Mouse (Mus musculus) erythroblast, adult 5-6 weeks (primary cell): ENCODE measurements around the gene Tnip1. TPM values are rescaled to one million over a fixed set of nuclear protein-coding genes. Genes with fewer than 3 reads are reported as not detected.
A peak's percentile ranks its signal among the peaks of the same experiment; 100 is the strongest.
"Not testable (repeated sequence)": the region's sequence is repeated elsewhere in the genome, so short reads cannot be mapped to it uniquely, and the experiment has no call there.

Experiments used
- ATAC-seq: replicated peaks from 2 replicates; pipeline ENCODE4 v1.8.0; 2016; ENCODE audit warnings: moderate number of reproducible peaks, mild to moderate bottlenecking, moderate TSS enrichment, inconsistent platforms; ENCODE audit not compliant: poor library complexity, low FRiP score, severe bottlenecking
- total RNA-seq, 2 experiments: library from RNA; stranded (forward) in 1 of 2; stranded (reverse) in 1 of 2; fragments of 150-400 nt in 1 of 2; fragments of 200-764, 138-1000 nt in 1 of 2; gene quantifications; 2 replicates each; pipeline versions ENCODE4 v1.2.3 to v1.2.4; 2015 to 2017; ENCODE audit warnings: low replicate concordance in 2 of 2

Tnip1 gene
- total RNA-seq, 2 experiments from 2014 or later, result 13.6 to 20.5 TPM

DNA sequence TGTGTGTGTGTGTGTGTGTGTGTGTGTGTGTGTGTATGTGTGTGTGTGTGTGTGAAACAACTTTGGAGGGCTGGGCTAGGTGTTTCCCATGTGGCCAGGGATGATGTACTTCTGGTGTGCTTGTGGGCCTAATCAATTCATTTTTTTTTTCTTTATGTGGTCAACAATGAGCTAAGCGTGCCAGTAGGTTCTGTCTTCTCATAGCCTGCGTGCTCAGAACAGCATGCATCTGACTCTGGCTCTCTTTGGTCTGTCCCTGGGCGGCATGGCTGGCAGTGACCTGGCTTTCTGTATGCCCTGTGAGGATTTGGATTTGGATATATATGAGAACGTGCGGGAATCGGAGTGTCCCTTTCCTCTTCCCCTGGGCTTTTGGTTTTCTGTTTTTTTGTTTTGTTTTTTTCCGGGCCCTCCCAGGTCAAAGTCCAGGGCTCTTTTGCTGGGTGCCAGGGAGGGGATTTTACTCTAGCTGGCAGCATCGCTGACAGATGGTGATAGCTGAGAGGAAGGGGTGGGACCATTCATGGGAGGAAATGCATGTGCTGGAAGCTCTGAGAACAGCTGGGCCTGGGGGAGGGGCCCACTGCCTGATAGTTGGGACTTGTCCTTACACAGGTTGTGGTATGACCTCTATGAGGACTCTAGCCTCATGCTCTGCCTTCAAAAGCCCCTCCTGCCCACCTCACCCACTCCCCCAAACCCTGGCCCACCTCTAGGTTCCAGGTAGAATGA is 10.9 kb upstream of the Tnip1 start:
- no peak for ATAC-seq

DNA sequence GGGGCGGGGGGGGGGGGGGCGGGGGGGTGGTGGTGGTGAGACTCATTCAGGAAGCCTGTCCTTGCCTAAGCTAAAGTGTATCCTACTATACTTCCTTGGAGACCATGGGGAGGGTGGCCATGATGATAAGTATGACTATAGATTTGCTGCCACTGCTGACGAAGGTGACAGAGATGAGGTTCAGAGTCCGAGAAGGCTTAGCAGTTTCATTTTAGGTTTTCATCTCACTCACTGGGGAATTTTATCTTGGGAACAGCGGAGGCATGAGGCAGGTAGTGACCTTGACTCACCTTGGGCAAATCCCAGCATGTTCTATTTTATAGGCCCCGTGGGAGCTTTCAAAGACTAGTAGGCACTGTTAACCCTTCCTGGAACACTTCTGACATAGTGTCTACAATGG is 10.1 kb upstream of the Tnip1 start:
- ATAC-seq, result no peak

DNA sequence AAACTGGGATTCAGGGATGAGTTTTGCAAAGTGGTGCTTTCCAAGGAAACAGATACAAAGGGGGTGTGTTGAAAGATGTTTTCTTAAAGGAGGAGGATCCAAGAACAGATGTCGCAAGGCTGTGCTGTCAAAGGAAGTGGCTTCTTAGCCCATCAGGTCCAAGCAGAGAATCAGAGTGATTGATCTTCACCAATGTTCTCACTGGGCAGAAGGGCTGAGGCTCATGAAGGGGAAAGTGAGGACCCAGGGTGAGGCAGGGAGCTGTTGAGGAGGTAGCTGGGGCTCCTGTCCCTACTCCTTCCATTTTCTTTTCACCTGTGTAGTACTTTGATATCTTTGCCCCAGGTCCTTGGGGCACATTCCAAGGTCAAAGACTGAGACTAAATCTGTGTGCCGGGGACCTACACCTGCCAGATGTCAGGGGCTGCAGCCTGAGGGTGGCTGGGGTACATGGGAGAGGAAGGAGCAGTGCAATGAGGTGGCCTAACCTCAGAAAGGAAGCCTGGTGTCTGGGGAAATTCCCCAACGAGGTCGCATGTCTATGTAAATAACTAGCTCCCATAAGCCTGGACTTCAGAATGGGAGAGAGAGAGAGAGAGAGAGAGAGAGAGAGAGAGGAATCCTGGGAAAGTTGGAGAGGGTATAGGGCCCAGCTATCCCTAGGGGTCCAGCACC is 9.5 kb upstream of the Tnip1 start:
- ATAC-seq, result no peak

DNA sequence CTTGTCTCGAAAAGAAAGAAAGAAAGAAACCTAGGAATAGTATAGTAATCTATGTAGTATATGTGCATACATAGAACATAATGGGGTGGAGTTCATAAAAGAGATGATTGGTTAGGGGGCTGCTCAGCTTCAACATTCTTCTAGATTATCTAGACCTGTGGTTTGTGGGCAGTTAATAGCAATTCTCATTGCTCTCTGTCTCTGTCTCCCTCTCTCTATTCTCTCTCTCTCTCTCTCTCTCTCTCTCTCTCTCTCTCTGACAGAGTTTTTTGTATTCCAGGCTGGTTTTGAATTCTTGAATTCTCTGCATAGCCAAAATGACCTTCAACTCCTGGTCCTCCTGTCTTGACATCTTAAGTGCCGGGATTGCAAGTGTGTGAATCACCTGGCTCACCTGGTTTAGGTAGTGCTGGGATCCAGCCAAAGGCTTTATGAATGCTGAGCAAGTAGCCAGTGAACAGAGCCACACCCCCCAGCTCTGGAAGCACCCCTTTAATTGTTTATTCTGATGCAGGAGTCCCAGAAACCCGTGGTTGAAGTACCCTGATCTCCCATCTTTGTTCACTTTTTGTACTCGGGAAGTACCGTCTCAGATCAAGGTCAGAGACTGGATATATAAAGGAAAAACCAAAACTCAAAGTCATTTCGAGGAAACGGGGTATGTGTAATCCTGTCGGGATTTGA is 8.8 kb upstream of the Tnip1 start:
- ATAC-seq, result no peak

DNA sequence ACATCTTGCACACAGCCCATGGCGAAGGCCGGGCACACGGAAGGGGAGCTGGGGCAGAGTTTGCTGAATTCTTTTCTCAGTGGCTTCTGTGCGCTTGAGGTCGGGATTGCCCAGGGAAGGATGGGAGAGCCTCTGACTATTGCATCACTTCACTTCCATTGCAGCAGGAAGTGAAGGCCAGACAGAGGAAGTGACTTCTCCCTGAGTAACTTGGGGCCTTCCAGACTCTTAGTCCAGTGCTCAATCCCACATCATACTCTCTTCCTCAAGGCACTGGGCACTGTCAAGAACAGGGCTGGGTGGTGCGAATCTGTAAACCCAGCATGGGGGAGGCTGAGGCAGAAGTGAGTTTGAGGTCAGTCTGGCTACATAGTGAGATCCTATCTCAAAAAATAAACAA is 2.5 kb upstream of the Tnip1 start:
- ATAC-seq, result no peak

DNA sequence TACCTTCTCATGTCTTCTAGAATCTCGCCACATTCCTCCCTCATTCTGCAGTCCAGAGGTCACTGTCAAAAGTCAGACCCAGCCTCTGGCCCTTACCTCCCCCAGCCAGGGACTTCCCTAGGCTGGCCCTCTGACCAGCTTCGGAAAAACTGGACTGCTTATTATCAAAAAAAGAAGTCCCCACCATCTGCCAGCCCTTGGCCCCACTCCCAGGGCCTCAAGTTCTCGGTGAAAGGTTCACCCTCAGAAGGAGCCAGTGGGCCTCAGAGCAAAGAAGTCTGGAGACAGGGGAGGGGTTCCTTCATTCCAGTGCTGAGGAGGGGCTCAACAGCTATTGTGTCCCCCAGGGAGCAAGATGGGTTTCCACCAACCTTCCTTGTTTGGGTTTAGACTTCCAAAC is 796 bp downstream of the Tnip1 start:
- 0 out of 2 replicates have a peak, but pooled peaks have one; percentile 22 for ATAC-seq

DNA sequence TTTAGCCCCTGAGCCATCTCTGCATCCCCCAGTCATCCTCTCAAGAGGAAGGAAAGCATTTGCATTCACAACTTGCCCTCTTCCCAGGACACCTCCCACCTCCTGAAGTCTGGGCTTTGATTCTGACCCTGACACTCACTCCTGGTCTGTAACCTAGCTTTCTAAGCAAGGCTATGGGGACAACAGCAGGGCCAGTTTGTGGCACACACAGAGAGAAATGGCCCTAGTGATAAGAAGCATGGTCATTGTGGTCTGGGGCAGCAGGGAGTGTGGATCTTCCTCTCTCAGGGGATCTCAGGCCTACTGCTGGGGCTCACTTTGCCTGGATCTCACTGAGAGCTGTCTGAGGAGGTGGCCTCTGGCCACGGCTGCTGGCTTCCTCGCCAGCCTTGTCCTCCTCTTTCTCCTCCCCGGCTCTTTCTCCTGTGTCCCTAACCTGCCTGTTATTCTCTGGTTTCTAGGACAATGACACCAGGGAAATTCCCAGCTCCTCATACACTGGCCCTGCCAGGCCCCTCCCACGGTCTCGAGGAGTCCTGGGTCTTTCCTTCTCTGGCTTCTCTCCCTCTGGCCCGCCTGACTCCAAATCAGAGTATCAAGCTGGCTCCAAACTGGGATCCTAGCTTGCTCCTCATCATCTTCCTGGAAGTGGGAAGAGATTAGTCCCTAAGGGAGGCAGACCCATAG is 1.4 kb downstream of the Tnip1 start:
- ATAC-seq, result no peak

DNA sequence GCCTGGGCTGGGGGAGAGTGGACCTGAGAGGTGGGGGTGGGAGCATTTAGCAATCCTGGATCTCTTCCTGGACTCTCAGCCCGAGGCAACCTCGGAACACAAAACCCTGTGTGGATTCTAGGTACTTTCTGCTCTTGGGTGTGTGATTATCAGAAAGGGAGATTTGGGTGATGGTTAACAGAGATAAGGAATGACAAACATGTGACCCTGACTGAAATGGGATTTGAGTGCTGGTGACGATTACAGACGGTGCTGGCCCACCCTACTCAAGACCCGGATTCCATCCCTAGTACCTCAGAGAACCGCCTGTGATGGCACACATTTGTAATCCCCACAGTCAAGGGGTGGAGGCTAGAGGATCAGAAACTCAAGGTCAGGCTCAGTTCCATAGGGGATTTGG is 2.5 kb downstream of the Tnip1 start:
- no peak for ATAC-seq

DNA sequence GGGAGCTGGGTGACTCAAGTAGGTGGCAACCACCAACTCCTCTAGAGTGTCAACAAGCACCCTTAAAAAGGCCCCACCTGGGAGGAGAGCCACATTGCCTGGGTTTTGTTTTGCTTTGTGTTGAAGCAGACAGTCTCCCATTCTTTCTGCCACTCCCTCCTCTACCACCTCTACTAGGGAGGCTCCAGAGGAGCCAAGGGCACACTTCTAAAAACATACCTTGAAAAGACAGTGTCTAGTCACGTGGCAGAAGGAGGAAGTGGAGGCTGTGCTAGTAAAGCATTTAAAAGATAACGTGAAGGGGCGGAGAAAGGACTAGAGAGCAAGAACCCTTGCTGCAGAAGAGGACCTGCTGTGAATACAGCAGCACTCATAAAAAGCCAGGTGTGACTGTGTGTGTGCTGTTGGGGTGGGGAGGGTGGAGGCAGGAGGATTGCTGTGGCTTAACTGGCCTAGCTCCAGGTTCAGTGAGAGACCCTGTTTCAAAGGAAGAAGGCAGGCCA is 4.1 kb downstream of the Tnip1 start:
- no peak for ATAC-seq

DNA sequence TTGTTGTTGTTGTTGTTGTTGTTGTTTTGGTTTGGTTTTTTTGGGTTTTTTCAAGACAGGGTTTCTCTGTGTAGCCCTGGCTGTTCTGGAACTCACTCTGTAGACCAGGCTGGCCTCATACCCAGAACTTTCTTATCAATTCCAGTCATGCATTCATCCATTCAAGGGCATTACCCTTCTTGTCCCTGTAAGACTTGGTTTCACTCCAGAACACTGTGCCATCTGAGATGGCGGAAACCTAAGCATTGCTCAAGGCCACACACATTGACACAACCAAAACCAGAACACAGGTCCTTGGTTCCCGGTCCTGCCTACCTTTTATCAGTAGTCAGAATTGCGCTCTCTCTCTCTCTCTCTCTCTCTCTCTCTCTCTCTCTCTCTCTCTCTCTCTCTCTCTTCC is 5.0 kb downstream of the Tnip1 start:
- ATAC-seq, result not testable (repeated sequence)

DNA sequence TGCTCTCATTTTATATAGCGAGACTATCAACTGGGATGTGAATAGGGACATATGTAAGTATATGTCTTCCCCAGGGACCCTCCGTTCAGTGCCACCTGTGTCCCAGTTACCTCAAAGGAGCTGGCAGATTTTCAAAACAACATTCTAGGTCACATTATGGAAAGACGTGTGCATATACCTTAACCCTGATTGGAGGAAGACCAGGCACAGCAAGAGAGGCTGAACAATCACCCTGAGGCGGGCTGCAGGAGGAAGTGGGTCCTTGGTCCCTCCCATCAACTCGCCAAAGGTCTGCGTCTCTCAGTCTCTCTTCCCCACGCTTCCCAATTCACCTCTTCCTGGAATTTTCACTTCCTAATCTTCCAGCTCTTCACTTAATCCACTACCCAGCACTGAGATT is 5.8 kb downstream of the Tnip1 start:
- ATAC-seq, result no peak

DNA sequence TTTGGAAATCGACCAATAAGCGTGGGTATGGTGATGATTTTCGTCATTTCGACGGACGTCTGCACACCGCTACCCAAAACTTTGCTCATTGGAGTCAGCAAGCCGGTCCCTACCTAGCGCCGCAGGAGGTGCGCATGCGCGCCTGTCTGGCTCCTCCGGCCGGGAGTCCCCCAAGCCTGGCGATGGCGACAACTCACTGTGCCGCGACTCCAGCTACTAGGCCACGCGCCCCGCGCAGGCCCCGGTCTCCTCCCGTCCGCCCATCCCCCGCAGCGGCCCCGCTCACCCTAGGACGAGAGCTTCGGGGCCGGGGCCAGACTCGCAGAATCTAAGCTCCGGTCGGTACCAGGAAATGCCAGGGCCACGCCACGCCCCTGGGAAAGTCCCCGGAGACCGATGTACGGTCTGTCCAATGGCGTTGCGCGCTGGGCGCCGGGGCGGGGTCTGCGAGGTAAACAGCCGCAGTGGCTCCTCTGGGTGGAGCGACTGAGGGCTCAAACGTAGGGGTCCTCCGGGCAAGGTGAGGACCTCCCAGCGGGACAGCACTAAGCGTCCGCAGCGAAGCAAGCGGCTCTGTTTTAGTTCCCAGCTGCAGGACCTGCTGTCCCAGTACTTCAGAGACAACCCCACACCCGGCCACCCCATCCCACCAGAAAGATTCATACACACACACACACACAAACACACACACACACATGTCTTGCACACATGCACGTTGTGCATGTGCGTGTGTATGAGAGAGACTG is 6.8 kb downstream of the Tnip1 start:
- peak; percentile 97 for ATAC-seq

DNA sequence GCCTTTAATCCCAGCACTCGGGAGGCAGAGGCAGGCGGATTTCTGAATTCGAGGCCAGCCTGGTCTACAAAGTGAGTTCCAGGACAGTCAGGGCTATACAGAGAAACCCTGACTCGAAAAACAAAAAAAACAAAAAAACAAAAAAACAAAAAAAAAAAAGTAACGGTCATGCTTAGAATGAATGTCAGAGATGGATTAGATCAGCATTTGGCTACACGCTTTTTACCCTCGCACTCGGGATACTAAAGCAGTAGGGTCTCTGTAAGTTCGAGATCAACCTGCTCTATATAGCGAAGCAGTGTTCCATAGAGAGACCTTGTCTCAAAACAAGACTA is 7.3 kb downstream of the Tnip1 start:
- ATAC-seq, result not testable (repeated sequence)

DNA sequence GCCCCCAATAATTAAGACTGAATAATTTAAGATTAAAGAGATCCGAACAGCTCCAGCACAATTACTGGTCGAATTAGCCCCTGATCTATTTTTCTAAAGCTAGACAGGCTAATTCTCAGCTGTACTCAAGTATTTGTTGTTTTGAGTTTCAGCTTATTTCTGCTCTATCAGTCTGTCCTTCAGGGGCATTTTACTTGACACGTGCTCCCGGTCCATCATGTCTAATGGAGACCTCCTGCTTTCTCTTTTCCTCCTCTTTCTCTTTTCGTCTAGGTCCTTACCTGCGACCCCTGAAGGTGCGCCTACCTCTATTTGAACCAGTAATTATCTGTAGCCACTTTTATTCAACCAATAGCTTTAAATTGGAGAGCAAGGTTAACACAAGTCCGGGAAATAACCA is 8.0 kb downstream of the Tnip1 start:
- no peak for ATAC-seq

DNA sequence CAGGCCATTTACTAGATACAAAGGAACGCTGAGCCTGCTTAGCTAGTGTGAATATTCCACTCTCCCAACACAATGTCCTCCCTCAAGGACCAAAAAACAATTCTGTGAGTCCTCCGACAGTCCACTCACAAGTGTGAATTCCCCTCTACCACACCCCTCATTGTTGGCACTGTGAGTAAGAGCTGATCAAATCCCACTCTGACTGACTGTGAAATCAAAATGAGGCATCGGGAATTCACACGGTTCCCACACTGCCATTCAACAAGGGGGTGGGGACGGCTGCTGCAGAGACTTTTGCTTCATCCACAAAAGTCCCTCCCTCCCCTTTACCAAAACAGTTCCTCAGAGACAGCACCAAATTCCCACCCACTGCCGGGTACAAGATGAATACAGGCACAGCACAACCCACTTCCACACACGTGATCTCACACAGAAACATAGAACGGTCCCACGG is 8.7 kb downstream of the Tnip1 start:
- no peak for ATAC-seq

DNA sequence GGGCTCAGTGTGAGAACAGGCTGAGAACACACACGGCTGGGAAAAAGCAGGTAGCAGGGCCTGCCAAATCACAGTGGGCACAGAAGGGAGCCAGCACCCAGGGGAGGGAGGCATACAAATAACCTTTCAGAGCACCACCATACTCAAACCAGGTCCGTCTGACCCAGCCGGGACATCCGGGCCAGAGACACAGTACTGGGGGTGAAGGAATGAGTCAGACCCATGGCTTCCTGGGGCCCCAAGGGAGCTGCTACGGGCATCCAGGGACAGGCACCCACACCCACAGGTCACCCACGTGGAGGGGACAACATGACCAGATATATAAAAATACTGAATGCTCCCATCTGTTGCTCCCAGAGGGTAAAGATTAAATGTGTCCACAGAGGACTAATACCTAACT is 10.1 kb downstream of the Tnip1 start:
- no peak for ATAC-seq

DNA sequence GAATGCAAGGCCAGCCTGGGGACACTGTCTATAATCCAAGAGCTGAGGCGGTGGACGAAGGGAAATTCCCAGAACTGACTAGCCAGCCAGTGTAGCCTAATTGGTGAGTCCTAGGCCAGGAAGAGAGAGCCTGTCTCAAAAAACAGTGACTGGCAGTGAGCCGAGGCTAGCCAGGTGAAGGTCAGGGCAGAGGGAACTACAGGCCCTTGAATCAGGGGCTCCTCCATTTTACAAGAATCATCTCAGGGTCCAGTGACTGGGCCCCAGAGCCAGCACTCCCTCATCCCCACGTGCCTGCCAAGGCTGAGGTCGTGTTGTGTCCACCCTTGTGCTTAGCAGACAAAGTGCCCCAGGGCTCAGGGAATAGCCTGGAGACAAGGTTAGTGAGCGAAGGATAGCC is 12.0 kb downstream of the Tnip1 start:
- no peak for ATAC-seq

DNA sequence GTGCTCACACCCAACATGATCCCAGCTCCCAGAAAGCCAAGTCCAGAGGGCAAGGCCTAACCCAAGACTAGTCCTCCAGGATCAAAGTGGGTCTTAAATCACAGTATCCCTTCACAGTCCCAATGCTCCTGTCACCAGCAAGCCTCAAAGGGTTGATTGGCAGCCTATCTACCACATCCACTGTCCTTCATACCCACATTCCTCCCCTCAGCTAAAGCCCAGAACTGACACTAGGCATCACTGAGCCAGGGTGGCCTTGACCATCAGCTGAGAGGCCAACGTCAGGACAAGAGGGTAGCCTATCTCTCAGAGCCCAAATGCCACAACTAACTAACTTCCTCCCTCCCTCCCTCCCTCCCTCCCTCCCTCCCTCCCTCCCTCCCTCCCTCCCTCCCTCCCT is 13.0 kb downstream of the Tnip1 start:
- no peak for ATAC-seq

DNA sequence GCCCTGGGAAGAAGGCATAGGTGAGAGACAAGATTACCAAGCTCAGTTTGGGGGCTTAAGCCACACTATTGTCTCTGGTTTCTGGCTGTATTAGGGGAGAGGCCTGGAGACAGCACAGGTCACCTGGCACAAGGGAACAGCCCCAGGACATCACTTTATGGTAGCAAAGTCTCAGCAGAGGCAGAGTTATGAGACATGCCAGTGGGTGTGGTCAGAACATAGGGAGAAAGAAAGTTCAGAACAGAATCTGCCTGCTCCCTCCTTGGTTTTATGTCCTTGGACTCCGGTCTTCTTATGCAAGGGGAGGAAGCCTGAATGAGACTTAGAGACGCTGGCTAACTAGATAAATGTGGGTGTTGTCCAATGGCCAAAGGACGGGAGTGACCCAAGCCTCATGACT is 18.0 kb downstream of the Tnip1 start:
- ATAC-seq, result no peak

DNA sequence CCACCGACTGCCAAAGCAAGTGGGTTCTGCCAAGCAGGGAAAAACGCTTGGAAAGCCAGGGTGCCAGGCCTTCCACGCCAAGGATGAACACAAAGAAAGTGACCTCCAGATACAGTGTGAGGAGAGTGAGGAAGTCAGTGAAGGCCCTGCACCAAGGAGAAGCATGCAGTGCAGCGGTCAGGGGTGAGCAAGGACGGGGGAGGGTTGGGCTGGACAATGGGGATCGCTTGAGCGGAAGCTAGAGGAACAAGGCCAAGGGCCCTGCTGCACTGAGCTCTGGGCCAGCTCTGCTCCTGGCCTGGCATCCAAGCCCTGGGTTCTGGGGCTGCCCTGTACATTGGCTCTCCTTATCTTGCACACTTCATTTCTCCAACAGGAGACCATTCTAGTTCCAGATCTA is 22.7 kb downstream of the Tnip1 start:
- no peak for ATAC-seq
